9 mouse cellular contexts compared by ENCODE assay signal in genomic region chr7:4513236-4513635, GRCm38 (mm10). TPM values are rescaled to one million over a fixed set of nuclear protein-coding genes. Genes with fewer than 3 reads are reported as not detected.
DNase-seq lines count a peak whose midpoint lies in the region; ATAC-seq and TF ChIP-seq lines count a peak whose summit lies in the region.
"Had no signal": no experiment of that assay in that cellular context is flagged by ENCODE, and none has a peak within 500 bp of the region (broad histone marks: within the 10 kb centered on the region; RNA-seq: fewer than 3 reads in every experiment).

No protein-coding gene starts in this region.

- no peak for TF ChIP-seq POLR2A in thymus, adult 2 months (IDR thresholded peaks at IDR 0.05; ENCODE audit: control insufficient read depth, extremely low read depth, insufficient read depth, low read length, poor library complexity)
- TF ChIP-seq POLR2A in spleen, adult 2 months (IDR thresholded peaks at IDR 0.05; ENCODE audit: low read depth, low read length) = no peak

- DNase-seq in adrenal gland, postnatal 25 days = peak; percentile 41
- DNase-seq in adrenal gland, postnatal 4 days (ENCODE audit: low spot score in 2 of 2) = no peak
- peak; percentile 47 for DNase-seq in thymus, adult 2 months
- no peak for DNase-seq in thymus, adult 18-20 months
- DNase-seq in liver, embryonic 11.5 days (ENCODE audit: low spot score) = peak; percentile 46
- peak in 1 of 2 experiments; percentile 26 for DNase-seq in spleen, adult 2 months (ENCODE audit: low read depth in 1 of 2, low spot score in 2 of 2)
- DNase-seq in right cerebral cortex, postnatal 10 days (ENCODE audit: low spot score in 2 of 2) = no peak

- peak; percentile 83 for TF ChIP-seq CTCF in thymus, adult 2 months (IDR thresholded peaks at IDR 0.05; ENCODE audit: borderline replicate concordance, control insufficient read depth, extremely low read depth, insufficient read depth, low read length, poor library complexity)
- peak; percentile 87 for TF ChIP-seq CTCF in spleen, adult 2 months (IDR thresholded peaks at IDR 0.05; ENCODE audit: extremely low read depth, insufficient read depth, insufficient read length, insufficient replicate concordance)

- peak overlapping the region; percentile 52 for H3K4me2 ChIP-seq in heart, embryonic 11.5 days
- H3K4me2 ChIP-seq in liver, embryonic 11.5 days = no peak overlapping the region
- H3K4me2 ChIP-seq: liver, embryonic 15.5 days had no signal

- 41% methylated on average over 13 of the region's 13 CpGs for WGBS in thymus, adult 2 months
- 22% methylated on average over 13 of the region's 13 CpGs for WGBS in heart, embryonic 11.5 days (ENCODE audit: insufficient replicate concordance)
- WGBS in liver, embryonic 11.5 days = 24% methylated on average over 13 of the region's 13 CpGs
- 40% methylated on average over 13 of the region's 13 CpGs for WGBS in spleen, adult 2 months

- H3K27me3 ChIP-seq in thymus, adult 2 months (ENCODE audit: control insufficient read depth, insufficient read depth, low read length) = no peaks in the 10 kb centered on the region
- H3K27me3 ChIP-seq in heart, embryonic 11.5 days (ENCODE audit: control insufficient read depth, insufficient read depth, low read length) = no peaks in the 10 kb centered on the region
- H3K27me3 ChIP-seq in liver, embryonic 11.5 days (replicated peaks; ENCODE audit: control insufficient read depth, insufficient read depth, low read length) = no peaks in the 10 kb centered on the region
- H3K27me3 ChIP-seq in spleen, adult 2 months (ENCODE audit: control insufficient read depth, insufficient read depth, low read length) = no peaks in the 10 kb centered on the region
- H3K27me3 ChIP-seq: liver, embryonic 15.5 days had no signal

- no peak overlapping the region for H3K27ac ChIP-seq in thymus, adult 2 months (ENCODE audit: control insufficient read depth, insufficient read depth, low read length)
- H3K27ac ChIP-seq in heart, embryonic 11.5 days (ENCODE audit: low read depth, low read length) = peak overlapping the region; percentile 86
- no peak overlapping the region for H3K27ac ChIP-seq in liver, embryonic 11.5 days (ENCODE audit: low read depth, low read length)
- no peak overlapping the region for H3K27ac ChIP-seq in spleen, adult 2 months (ENCODE audit: insufficient read depth, low read length)
- H3K27ac ChIP-seq: liver, embryonic 15.5 days had no signal

- no peaks in the 10 kb centered on the region for H3K9me3 ChIP-seq in heart, embryonic 11.5 days (replicated peaks; ENCODE audit: control insufficient read depth, low read length)
- no peaks in the 10 kb centered on the region for H3K9me3 ChIP-seq in liver, embryonic 11.5 days (ENCODE audit: control insufficient read depth, low read length)
- H3K9me3 ChIP-seq: liver, embryonic 15.5 days had no signal

- H3K4me1 ChIP-seq in thymus, adult 2 months (replicated peaks; ENCODE audit: control insufficient read depth, insufficient read depth, low read length) = peaks cover 17% of the 10 kb centered on the region
- H3K4me1 ChIP-seq in heart, embryonic 11.5 days (ENCODE audit: control insufficient read depth, insufficient read depth, low read length) = peaks cover 53% of the 10 kb centered on the region
- peaks cover 16% of the 10 kb centered on the region for H3K4me1 ChIP-seq in liver, embryonic 11.5 days (replicated peaks; ENCODE audit: control insufficient read depth, insufficient read depth, low read length)
- H3K4me1 ChIP-seq in spleen, adult 2 months (ENCODE audit: control insufficient read depth, insufficient read depth, insufficient read length) = peaks cover 2% of the 10 kb centered on the region; the same call in 1 of the 2 replicates

- no peak for ATAC-seq in heart, embryonic 11.5 days (replicated peaks; ENCODE audit: insufficient number of reproducible peaks, low FRiP score, low TSS enrichment)
- 0 out of 2 replicates have a peak, but pooled peaks have one; percentile 9 for ATAC-seq in liver, embryonic 11.5 days (replicated peaks; ENCODE audit: low FRiP score)

- no peak overlapping the region for H3K4me3 ChIP-seq in thymus, adult 2 months (ENCODE audit: control insufficient read depth, insufficient read depth, low read length)
- H3K4me3 ChIP-seq in heart, embryonic 11.5 days (ENCODE audit: low read depth, low read length) = peak overlapping the region; percentile 25
- H3K4me3 ChIP-seq in liver, embryonic 11.5 days (ENCODE audit: low read depth, low read length) = no peak overlapping the region
- H3K4me3 ChIP-seq in spleen, adult 2 months (ENCODE audit: extremely low read depth, insufficient read depth, insufficient read length) = no peak overlapping the region
- H3K4me3 ChIP-seq: liver, embryonic 15.5 days had no signal

- H3K36me3 ChIP-seq in thymus, adult 2 months (ENCODE audit: control insufficient read depth, insufficient read depth, low read length) = no peaks in the 10 kb centered on the region
- H3K36me3 ChIP-seq in heart, embryonic 11.5 days (ENCODE audit: control insufficient read depth, insufficient read depth, low read length) = no peaks in the 10 kb centered on the region
- no peaks in the 10 kb centered on the region for H3K36me3 ChIP-seq in liver, embryonic 11.5 days (ENCODE audit: control insufficient read depth, insufficient read depth, low read length)
- no peaks in the 10 kb centered on the region for H3K36me3 ChIP-seq in spleen, adult 2 months (ENCODE audit: control insufficient read depth, insufficient read depth, low read length)
- H3K36me3 ChIP-seq: liver, embryonic 15.5 days had no signal

- peak overlapping the region; percentile 70 for H3K9ac ChIP-seq in heart, embryonic 11.5 days (ENCODE audit: low read depth, low read length)
- H3K9ac ChIP-seq in liver, embryonic 11.5 days (ENCODE audit: low read depth, low read length) = no peak overlapping the region
- H3K9ac ChIP-seq: liver, embryonic 15.5 days had no signal

RNA-seq across cellular contexts. Expression of gene Tnnt1, which starts 2.9 kb away (rescaled TPM):
- total RNA-seq in adrenal gland, postnatal 25 days (2021) = 0.94 and 2.2 TPM in 2 replicates
- total RNA-seq in adrenal gland, postnatal 4 days (2021) = 10 to 100 TPM in 1 of 2 experiments, 1 to 10 TPM in 1; 8.1 to 21.0 TPM
- 1.8 TPM in 2 replicates for polyA plus RNA-seq in thymus, adult 2 months (2012; rRNA removed)
- 260 and 262 TPM in 2 replicates for polyA plus RNA-seq in heart, embryonic 11.5 days (2014; fragmentation: Nextera tagmentation; extraction: Ambion mirVana)
- 25.1 and 27.7 TPM in 2 replicates for polyA plus RNA-seq in liver, embryonic 11.5 days (2014; fragmentation: Nextera tagmentation; extraction: Ambion mirVana)
- polyA plus RNA-seq in spleen, adult 2 months (2012; rRNA removed) = 0.34 and 0.53 TPM in 2 replicates

RNA-seq across cellular contexts. Expression of gene Tnni3, which starts 10.8 kb away (rescaled TPM):
- total RNA-seq in adrenal gland, postnatal 25 days (2021) = 0.85 TPM in 1 of 2 replicates, not detected in the other
- total RNA-seq in adrenal gland, postnatal 4 days (2021) = 1 to 10 TPM; 1.0 to 1.7 TPM
- polyA plus RNA-seq in thymus, adult 2 months (2012; rRNA removed) = 79.0 and 1,187 TPM in 2 replicates
- 1,570 and 1,662 TPM in 2 replicates for polyA plus RNA-seq in heart, embryonic 11.5 days (2014; fragmentation: Nextera tagmentation; extraction: Ambion mirVana)
- polyA plus RNA-seq in liver, embryonic 11.5 days (2014; fragmentation: Nextera tagmentation; extraction: Ambion mirVana) = 8.9 and 17.0 TPM in 2 replicates
- polyA plus RNA-seq in spleen, adult 2 months (2012; rRNA removed) = 5.3 and 5.5 TPM in 2 replicates

RNA-seq across cellular contexts. Expression of gene Ppp1r12c, which starts 11.8 kb away (rescaled TPM):
- total RNA-seq in adrenal gland, postnatal 25 days (2021) = 94.4 and 98.3 TPM in 2 replicates
- 100 to 1,000 TPM; 106 to 112 TPM for total RNA-seq in adrenal gland, postnatal 4 days (2021)
- 136 and 162 TPM in 2 replicates for polyA plus RNA-seq in thymus, adult 2 months (2012; rRNA removed)
- 32.9 and 33.4 TPM in 2 replicates for polyA plus RNA-seq in heart, embryonic 11.5 days (2014; fragmentation: Nextera tagmentation; extraction: Ambion mirVana)
- polyA plus RNA-seq in liver, embryonic 11.5 days (2014; fragmentation: Nextera tagmentation; extraction: Ambion mirVana) = 46.2 and 48.0 TPM in 2 replicates
- 92.6 and 98.8 TPM in 2 replicates for polyA plus RNA-seq in spleen, adult 2 months (2012; rRNA removed)

RNA-seq across cellular contexts. Expression of gene Dnaaf3, which starts 19.0 kb away (rescaled TPM):
- total RNA-seq in adrenal gland, postnatal 25 days (2021) = 0.91 and 1.2 TPM in 2 replicates
- 1 to 10 TPM in 1 of 2 experiments, under 1 TPM in 1; 0.95 to 1.1 TPM for total RNA-seq in adrenal gland, postnatal 4 days (2021)
- polyA plus RNA-seq in thymus, adult 2 months (2012; rRNA removed) = 8.3 and 9.8 TPM in 2 replicates
- 0.19 and 0.44 TPM in 2 replicates for polyA plus RNA-seq in heart, embryonic 11.5 days (2014; fragmentation: Nextera tagmentation; extraction: Ambion mirVana)
- 0.22 and 0.45 TPM in 2 replicates for polyA plus RNA-seq in liver, embryonic 11.5 days (2014; fragmentation: Nextera tagmentation; extraction: Ambion mirVana)
- 9.6 and 10.4 TPM in 2 replicates for polyA plus RNA-seq in spleen, adult 2 months (2012; rRNA removed)

RNA-seq across cellular contexts. Expression of gene Syt5, which starts 34.1 kb away (rescaled TPM):
- 7.0 and 8.9 TPM in 2 replicates for total RNA-seq in adrenal gland, postnatal 25 days (2021)
- total RNA-seq in adrenal gland, postnatal 4 days (2021) = 10 to 100 TPM; 16.8 to 18.2 TPM
- polyA plus RNA-seq in thymus, adult 2 months (2012; rRNA removed) = 0.39 and 0.54 TPM in 2 replicates
- 0.77 and 1.3 TPM in 2 replicates for polyA plus RNA-seq in heart, embryonic 11.5 days (2014; fragmentation: Nextera tagmentation; extraction: Ambion mirVana)
- polyA plus RNA-seq in liver, embryonic 11.5 days (2014; fragmentation: Nextera tagmentation; extraction: Ambion mirVana) = 0.73 and 1.2 TPM in 2 replicates
- 0.21 and 0.34 TPM in 2 replicates for polyA plus RNA-seq in spleen, adult 2 months (2012; rRNA removed)

Comparison
In these comparisons a context has a peak if more than half of its experiments do, and no peak if none do; other contexts are left out.
1. DNase-seq: peak in adrenal gland, postnatal 25 days (single experiment), thymus, adult 2 months (single experiment) and liver, embryonic 11.5 days (single experiment); none in adrenal gland, postnatal 4 days (0 of 2), thymus, adult 18-20 months (0 of 2) and right cerebral cortex, postnatal 10 days (0 of 2).